Comparison of ENCODE assay signal across 9 mouse cellular contexts in the genomic region with DNA sequence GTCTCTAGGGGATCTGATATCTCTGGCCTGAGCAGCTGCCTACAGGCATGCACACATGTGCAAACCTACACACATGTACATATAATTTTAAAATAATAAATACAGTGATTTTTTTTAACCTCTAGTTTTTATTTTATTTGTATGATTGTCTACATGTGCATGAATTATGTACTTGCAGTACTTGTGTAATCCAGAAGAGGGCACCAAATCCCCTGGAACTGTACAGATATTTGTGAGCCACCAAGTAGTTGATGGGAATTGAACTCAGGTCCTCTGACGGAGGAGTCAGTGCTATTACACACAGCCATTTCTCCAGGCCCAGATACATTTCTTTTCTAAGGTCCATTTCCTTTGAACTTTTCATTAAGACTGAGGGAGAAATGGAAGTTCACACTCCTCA. TPM values are rescaled to one million over a fixed set of nuclear protein-coding genes. Genes with fewer than 3 reads are reported as not detected.
A peak's percentile ranks its signal among the peaks of the same experiment; 100 is the strongest.
DNase-seq lines count a peak whose midpoint lies in the region; ATAC-seq and TF ChIP-seq lines count a peak whose summit lies in the region.
"Had no signal": no experiment of that assay in that cellular context is flagged by ENCODE, and none has a peak within 500 bp of the region (broad histone marks: within the 10 kb centered on the region; RNA-seq: fewer than 3 reads in every experiment).

No protein-coding gene starts in this region.

- no peaks in the 10 kb centered on the region for H3K36me3 ChIP-seq in kidney, adult 2 months (ENCODE audit: control insufficient read depth, insufficient read depth, low read length)
- H3K36me3 ChIP-seq: hindbrain, embryonic 13.5 days; liver, embryonic 13.5 days had no signal

- H3K4me1 ChIP-seq in kidney, adult 2 months (ENCODE audit: control insufficient read depth, insufficient read depth, low read length): no peaks in the 10 kb centered on the region
- H3K4me1 ChIP-seq: hindbrain, embryonic 13.5 days; liver, embryonic 13.5 days had no signal

- H3K4me3 ChIP-seq in kidney, adult 2 months (ENCODE audit: insufficient read depth, low read depth, low read length): no peak overlapping the region
- H3K4me3 ChIP-seq: hindbrain, embryonic 13.5 days; liver, embryonic 13.5 days had no signal

- whole genome bisulfite sequencing in kidney, adult 2 months: 66% methylated on average over 1 of the region's 1 CpGs

- no peak for ATAC-seq in inflammation-experienced regulatory T-cells, adult 6 months

- H3K27ac ChIP-seq in kidney, adult 2 months (ENCODE audit: insufficient read depth, low read depth, low read length): no peak overlapping the region
- H3K27ac ChIP-seq: hindbrain, embryonic 13.5 days; liver, embryonic 13.5 days had no signal

- TF ChIP-seq POLR2A in kidney, adult 2 months (IDR thresholded peaks at IDR 0.05; ENCODE audit: low read depth, low read length): no peak
- TF ChIP-seq POLR2A in brain, embryonic 14.5 days (IDR thresholded peaks at IDR 0.05; ENCODE audit: borderline replicate concordance, extremely low read depth, insufficient read depth, insufficient read length, poor library complexity, severe bottlenecking): no peak

- DNase-seq in kidney, adult 2 months: peak; percentile 36
- no peak for DNase-seq in kidney, postnatal 4 days
- DNase-seq in thymus, postnatal 0 days (ENCODE audit: low spot score): peak; percentile 10
- DNase-seq in thymus, adult 18-20 months: no peak
- peak; percentile 8 for DNase-seq in brain, embryonic 14.5 days (ENCODE audit: low read depth)
- DNase-seq in urinary bladder, adult 18-20 months (ENCODE audit: low spot score in 2 of 2): no peak
- DNase-seq: liver, embryonic 13.5 days had no signal

- H3K27me3 ChIP-seq in kidney, adult 2 months (replicated peaks; ENCODE audit: control insufficient read depth, insufficient read depth, low read length): no peaks in the 10 kb centered on the region
- H3K27me3 ChIP-seq: liver, embryonic 13.5 days had no signal

- peak; percentile 21; the same call in 1 of the 2 replicates for TF ChIP-seq CTCF in kidney, adult 2 months (conservative IDR thresholded peaks at IDR 0.05; ENCODE audit: insufficient read depth, insufficient read length, low read depth, low read length)
- peak; percentile 34; the same call in 1 of the 2 replicates for TF ChIP-seq CTCF in brain, embryonic 14.5 days (IDR thresholded peaks at IDR 0.05; ENCODE audit: borderline replicate concordance, extremely low read depth, insufficient read depth, insufficient read length)

RNA-seq across cellular contexts. Expression of a gene that starts 12.3 kb away (rescaled TPM):
- polyA plus RNA-seq in kidney, adult 2 months (2012; rRNA removed): not detected in 2 replicates
- polyA plus RNA-seq in thymus, postnatal 0 days (2015; fragmentation: Nextera tagmentation; extraction: Ambion mirVana): not detected in 2 replicates
- polyA plus RNA-seq in brain, embryonic 14.5 days (2012; rRNA removed): 1.7 and 2.7 TPM in 2 replicates
- polyA plus RNA-seq in inflammation-experienced regulatory T-cells, adult 6 months (2017; shearing (Covaris generic)): not detected
- polyA plus RNA-seq: liver, embryonic 13.5 days had no signal

Comparison
In these comparisons a context has a peak if more than half of its experiments do, and no peak if none do; other contexts are left out.
1. DNase-seq: peak in kidney, adult 2 months (single experiment), thymus, postnatal 0 days (single experiment) and brain, embryonic 14.5 days (single experiment); none in kidney, postnatal 4 days (0 of 2), thymus, adult 18-20 months (0 of 2) and urinary bladder, adult 18-20 months (0 of 2).